Mouse (Mus musculus): ENCODE measurements around the gene Cnp. TPM values are rescaled to one million over a fixed set of nuclear protein-coding genes. Genes with fewer than 3 reads are reported as not detected.

The Cnp gene
- total RNA-seq (2023), result 10 to 100 TPM; 14.2 to 15.8 TPM

GRCm38 (mm10) chr11:100574708-100575483 is at the start of gene Cnp:
Gene Cnp, plus strand, starts transcription at chr11:100574904.

GRCm38 (mm10) chr11:100527458-100528374 is 47.0 kb upstream of the Cnp start, which contains the start of gene Acly:
Gene Acly, minus strand, starts transcription at chr11:100528000.

GRCm38 (mm10) chr11:100544832-100545745 is 29.6 kb upstream of the Cnp start, which contains the start of gene Ttc25:
Gene Ttc25, plus strand, starts transcription at chr11:100545607.

GRCm38 (mm10) chr11:100618761-100619484 is 44.2 kb downstream of the Cnp start, which contains the start of gene Nkiras2:
Gene Nkiras2, plus strand, starts transcription at chr11:100619244.

GRCm38 (mm10) chr11:100619982-100620381 is 45.3 kb downstream of the Cnp start, which contains the start of gene Dnajc7:
Gene Dnajc7, minus strand, starts transcription at chr11:100620168.

Other genes starting within 250 kb of the Cnp start
- gene Gast, start 240.5 kb upstream of the Cnp start, total RNA-seq (2023), result not detected
- under 1 TPM; 0.59 to 0.73 TPM for gene Hap1, start 218.8 kb upstream of the Cnp start, total RNA-seq (2023)
- gene Jup, start 177.1 kb upstream of the Cnp start, total RNA-seq (2023), result 10 to 100 TPM; 16.1 to 24.1 TPM
- under 1 TPM in 1 of 2 experiments, not detected in 1; 0.31 TPM for gene P3h4, start 160.1 kb upstream of the Cnp start, total RNA-seq (2023)
- gene Fkbp10, start 159.2 kb upstream of the Cnp start, total RNA-seq (2023), result 1 to 10 TPM; 1.0 to 1.6 TPM
- gene Nt5c3b, start 133.1 kb upstream of the Cnp start, total RNA-seq (2023), result 1 to 10 TPM; 6.4 to 6.5 TPM
- not detected for gene Klhl10, start 133.0 kb upstream of the Cnp start, total RNA-seq (2023)
- gene Klhl11, start 102.2 kb upstream of the Cnp start, total RNA-seq (2023), result 10 to 100 TPM; 10.6 to 12.7 TPM
- 100 to 1,000 TPM; 119 to 124 TPM for gene Acly, start 46.9 kb upstream of the Cnp start, total RNA-seq (2023)
- gene Ttc25, start 29.3 kb upstream of the Cnp start, total RNA-seq (2023), result not detected
- 10 to 100 TPM; 43.2 to 47.8 TPM for gene Nkiras2, start 44.3 kb downstream of the Cnp start, total RNA-seq (2023)
- gene Dnajc7, start 45.3 kb downstream of the Cnp start, total RNA-seq (2023), result 100 to 1,000 TPM; 121 to 134 TPM
- gene Zfp385c, start 117.6 kb downstream of the Cnp start, total RNA-seq (2023), result not detected
- 10 to 100 TPM; 25.4 to 25.9 TPM for gene Dhx58, start 129.4 kb downstream of the Cnp start, total RNA-seq (2023)
- 10 to 100 TPM; 10.6 to 11.4 TPM for gene Kat2a, start 137.6 kb downstream of the Cnp start, total RNA-seq (2023)
- gene Hspb9, start 138.9 kb downstream of the Cnp start, total RNA-seq (2023), result under 1 TPM in 1 of 2 experiments, not detected in 1; 0.60 TPM
- 100 to 1,000 TPM; 175 to 177 TPM for gene Rab5c, start 163.3 kb downstream of the Cnp start, total RNA-seq (2023)
- gene Kcnh4, start 185.0 kb downstream of the Cnp start, total RNA-seq (2023), result not detected
- gene Hcrt, start 188.0 kb downstream of the Cnp start, total RNA-seq (2023), result not detected
- gene Ghdc, start 196.1 kb downstream of the Cnp start, total RNA-seq (2023), result 10 to 100 TPM in 1 of 2 experiments, 1 to 10 TPM in 1; 9.9 to 10.6 TPM

Data from neutrophil, adult 83 days (primary cell).